30 mouse cellular contexts compared by ENCODE assay signal in genomic region chr11:5702271-5702956, GRCm38 (mm10). TPM values are rescaled to one million over a fixed set of nuclear protein-coding genes. Genes with fewer than 3 reads are reported as not detected.
DNase-seq lines count a peak whose midpoint lies in the region; ATAC-seq and TF ChIP-seq lines count a peak whose summit lies in the region.
"Had no signal": no experiment of that assay in that cellular context is flagged by ENCODE, and none has a peak within 500 bp of the region (broad histone marks: within the 10 kb centered on the region; RNA-seq: fewer than 3 reads in every experiment).

No protein-coding gene starts in this region.

- no peak for TF ChIP-seq EP300 in ES-Bruce4 (IDR thresholded peaks at IDR 0.05; ENCODE audit: insufficient read depth, low read depth, low read length)

- 61% methylated on average over 5 of the region's 5 CpGs for WGBS in heart, embryonic 11.5 days (ENCODE audit: insufficient replicate concordance)
- WGBS in midbrain, embryonic 14.5 days, result 77% methylated on average over 5 of the region's 5 CpGs

- TF ChIP-seq POLR2A in ES-Bruce4 (IDR thresholded peaks at IDR 0.05; ENCODE audit: insufficient read depth, low read length), result no peak

- H3K4me1 ChIP-seq in heart, embryonic 11.5 days (ENCODE audit: control insufficient read depth, insufficient read depth, low read length), result peaks cover 8% of the 10 kb centered on the region
- H3K4me1 ChIP-seq in ES-Bruce4 (ENCODE audit: control insufficient read depth, insufficient read depth, low read length) (peaks cover 1% of the 10 kb centered on the region), ES-E14 (ENCODE audit: control insufficient read depth in 2 of 2, insufficient read depth in 2 of 2, low read length in 2 of 2, poor library complexity in 1 of 2) (peaks cover 21 to 24% of the 10 kb centered on the region in 2 experiments)
- peaks cover 13% of the 10 kb centered on the region for H3K4me1 ChIP-seq in midbrain, embryonic 14.5 days (ENCODE audit: control insufficient read depth, insufficient read depth, low read length)

- ATAC-seq in heart, embryonic 11.5 days (replicated peaks; ENCODE audit: insufficient number of reproducible peaks, low FRiP score, low TSS enrichment), result no peak
- ATAC-seq in midbrain, embryonic 14.5 days (ENCODE audit: low FRiP score, low TSS enrichment), result no peak
- ATAC-seq: forebrain, embryonic 14.5 days; forebrain, postnatal 0 days; hindbrain, embryonic 16.5 days; intestine, embryonic 15.5 days had no signal

- intact Hi-C loops in left cerebral cortex, postnatal 14 days (cut with DNase I), result no loop called here

- no peaks in the 10 kb centered on the region for H3K27me3 ChIP-seq in heart, embryonic 11.5 days (ENCODE audit: control insufficient read depth, insufficient read depth, low read length)
- H3K27me3 ChIP-seq in ES-Bruce4 (ENCODE audit: control insufficient read depth, insufficient read depth, low read length, poor library complexity, severe bottlenecking), result no peaks in the 10 kb centered on the region
- H3K27me3 ChIP-seq in midbrain, embryonic 14.5 days (ENCODE audit: control insufficient read depth, insufficient read depth, low read length), result no peaks in the 10 kb centered on the region
- H3K27me3 ChIP-seq: CH12.LX; embryonic facial prominence, embryonic 12.5 days; embryonic facial prominence, embryonic 15.5 days; hindbrain, embryonic 13.5 days; intestine, embryonic 15.5 days had no signal

- H3K36me3 ChIP-seq in heart, embryonic 11.5 days (ENCODE audit: control insufficient read depth, insufficient read depth, low read length), result peaks cover 8% of the 10 kb centered on the region
- H3K36me3 ChIP-seq in ES-Bruce4 (ENCODE audit: control insufficient read depth, insufficient read depth, low read length, poor library complexity, severe bottlenecking) (peaks cover 18% of the 10 kb centered on the region), ES-E14 (ENCODE audit: control insufficient read depth, insufficient read depth, low read length, poor library complexity, severe bottlenecking) (peaks cover 14% of the 10 kb centered on the region; the same call in 1 of the 2 replicates)
- peaks cover 19% of the 10 kb centered on the region for H3K36me3 ChIP-seq in midbrain, embryonic 14.5 days (ENCODE audit: control insufficient read depth, insufficient read depth, low read length)

- H3K9ac ChIP-seq in heart, embryonic 11.5 days (ENCODE audit: low read depth, low read length), result no peak overlapping the region
- H3K9ac ChIP-seq in ES-Bruce4 (ENCODE audit: low read depth, poor library complexity, severe bottlenecking) (0 out of 2 replicates have a peak overlapping the region, but pooled peaks have one; percentile 13), ES-E14 (ENCODE audit: insufficient read depth, low read depth, low read length, poor library complexity, severe bottlenecking) (no peak overlapping the region; the same call in 1 of the 2 replicates)
- no peak overlapping the region for H3K9ac ChIP-seq in midbrain, embryonic 14.5 days (replicated peaks; ENCODE audit: low read length)
- H3K9ac ChIP-seq: embryonic facial prominence, embryonic 12.5 days; embryonic facial prominence, embryonic 15.5 days; forebrain, postnatal 0 days; hindbrain, embryonic 13.5 days; intestine, embryonic 15.5 days had no signal

- H3K9me3 ChIP-seq in heart, embryonic 11.5 days (replicated peaks; ENCODE audit: control insufficient read depth, low read length), result no peaks in the 10 kb centered on the region
- H3K9me3 ChIP-seq in ES-Bruce4 (replicated peaks; ENCODE audit: control insufficient read depth, insufficient read depth, low read length, poor library complexity, severe bottlenecking), result no peaks in the 10 kb centered on the region
- H3K9me3 ChIP-seq in ES-E14 (ENCODE audit: control insufficient read depth, insufficient read depth, low read depth, low read length), result no peaks in the 10 kb centered on the region
- no peaks in the 10 kb centered on the region for H3K9me3 ChIP-seq in midbrain, embryonic 14.5 days (ENCODE audit: control insufficient read depth, low read length)
- H3K9me3 ChIP-seq: embryonic facial prominence, embryonic 12.5 days; embryonic facial prominence, embryonic 15.5 days; G1E; hindbrain, embryonic 10.5 days; hindbrain, embryonic 13.5 days; intestine, embryonic 15.5 days had no signal

- H3K4me2 ChIP-seq in heart, embryonic 11.5 days, result no peak overlapping the region
- H3K4me2 ChIP-seq in midbrain, embryonic 14.5 days (ENCODE audit: low read length), result no peak overlapping the region
- H3K4me2 ChIP-seq: embryonic facial prominence, embryonic 12.5 days; embryonic facial prominence, embryonic 15.5 days; hindbrain, embryonic 13.5 days; intestine, embryonic 15.5 days had no signal

- in situ Hi-C loops in ES-E14 (cut with MboI; ENCODE audit: low sequenced_read_pairs in 2 of 2, unreplicated experiment in 2 of 2), result no loop called here

- no peak overlapping the region for H3K27ac ChIP-seq in heart, embryonic 11.5 days (ENCODE audit: low read depth, low read length)
- H3K27ac ChIP-seq in ES-Bruce4 (ENCODE audit: insufficient read depth, low read length) (peak overlapping the region; percentile 99), ES-E14 (ENCODE audit: insufficient read depth, low read depth, low read length, poor library complexity, severe bottlenecking) (peak overlapping the region; percentile 90)
- H3K27ac ChIP-seq in midbrain, embryonic 14.5 days (replicated peaks; ENCODE audit: low read depth, low read length), result no peak overlapping the region
- H3K27ac ChIP-seq: embryonic facial prominence, embryonic 12.5 days; embryonic facial prominence, embryonic 15.5 days; gastrocnemius, adult 2 months; hindbrain, embryonic 10.5 days; hindbrain, embryonic 13.5 days; intestine, embryonic 15.5 days had no signal

- no peak overlapping the region for H3K4me3 ChIP-seq in heart, embryonic 11.5 days (ENCODE audit: low read depth, low read length)
- H3K4me3 ChIP-seq in ES-Bruce4 (ENCODE audit: low read depth, low read length) (no peak overlapping the region), ES-E14 (ENCODE audit: insufficient read depth in 1 of 2, low read depth in 1 of 2, low read length in 2 of 2, poor library complexity in 1 of 2, severe bottlenecking in 1 of 2) (no peak overlapping the region)
- no peak overlapping the region for H3K4me3 ChIP-seq in midbrain, embryonic 14.5 days (replicated peaks; ENCODE audit: low read depth, low read length)
- H3K4me3 ChIP-seq: embryonic facial prominence, embryonic 12.5 days; embryonic facial prominence, embryonic 15.5 days; gastrocnemius, adult 2 months; hindbrain, embryonic 10.5 days; hindbrain, embryonic 13.5 days; intestine, embryonic 15.5 days had no signal

- no peak for TF ChIP-seq CTCF in ES-Bruce4 (IDR thresholded peaks at IDR 0.05; ENCODE audit: low read depth, low read length)

- DNase-seq in heart, adult 11 months, result peak; percentile 53
- DNase-seq in ES-E14 (ENCODE audit: low read depth, low spot score) (no peak), R1 (ENCODE audit: low read depth, low spot score) (peak; percentile 94)
- no peak for DNase-seq in midbrain, embryonic 14.5 days
- no peak for DNase-seq in urinary bladder, postnatal 10 days (ENCODE audit: low spot score)
- no peak for DNase-seq in left cerebral cortex, postnatal 14 days (ENCODE audit: low spot score in 2 of 2)
- DNase-seq: adrenal gland, postnatal 10 days; adrenal gland, postnatal 36 days; B cell, adult 2 months; cerebellum, adult 11 months; cerebellum, adult 2 months; cerebellum, adult 9-11 months; cerebellum, postnatal 25 days; forebrain, postnatal 0 days; gastrocnemius, adult 2 months; gastrocnemius, postnatal 14 days; heart, adult 18-20 months; heart, postnatal 36 days; kidney, adult 11 months had no signal

TF ChIP-seq in ES-E14, 5 proteins besides CTCF, POLR2A, EP300 and RAD21:
- TF ChIP-seq ZC3H11A (IDR thresholded peaks at IDR 0.05; ENCODE audit: borderline replicate concordance, low read depth, low read length) (no peak), CHD2 (IDR thresholded peaks at IDR 0.05; ENCODE audit: low read depth, low read length) (0 out of 2 replicates have a peak, but pooled peaks have one; percentile 39), HCFC1 (IDR thresholded peaks at IDR 0.05; ENCODE audit: borderline replicate concordance, insufficient read depth, low read length) (no peak), MAFK (IDR thresholded peaks at IDR 0.05; ENCODE audit: insufficient read depth, low read depth, low read length) (no peak), ZNF384 (IDR thresholded peaks at IDR 0.05; ENCODE audit: low read depth, low read length) (no peak)

RNA-seq across cellular contexts. Expression of gene Mrps24, which starts 13.1 kb away (rescaled TPM):
- 174 and 184 TPM in 2 replicates for polyA plus RNA-seq in heart, embryonic 11.5 days (2014; fragmentation: Nextera tagmentation; extraction: Ambion mirVana)
- polyA plus RNA-seq in ES-Bruce4 (2011; ENCODE audit: insufficient read depth, insufficient read length, low read depth, missing spikeins), result 61.8 and 69.3 TPM in 2 replicates
- total RNA-seq in ES-E14 (2012; rRNA removed), result 125 and 170 TPM in 2 replicates
- 180 and 218 TPM in 2 replicates for polyA plus RNA-seq in midbrain, embryonic 14.5 days (2014; fragmentation: Nextera tagmentation; extraction: Ambion mirVana)
- 10 to 100 TPM; 88.4 to 89.7 TPM for total RNA-seq in left cerebral cortex, postnatal 14 days (2021)

RNA-seq across cellular contexts. Expression of gene Urgcp, which starts 59.8 kb away (rescaled TPM):
- 14.2 and 18.7 TPM in 2 replicates for polyA plus RNA-seq in heart, embryonic 11.5 days (2014; fragmentation: Nextera tagmentation; extraction: Ambion mirVana)
- 10.6 and 11.7 TPM in 2 replicates for polyA plus RNA-seq in ES-Bruce4 (2011; ENCODE audit: insufficient read depth, insufficient read length, low read depth, missing spikeins)
- 10.3 and 10.4 TPM in 2 replicates for total RNA-seq in ES-E14 (2012; rRNA removed)
- 21.5 and 23.9 TPM in 2 replicates for polyA plus RNA-seq in midbrain, embryonic 14.5 days (2014; fragmentation: Nextera tagmentation; extraction: Ambion mirVana)
- total RNA-seq in left cerebral cortex, postnatal 14 days (2021), result 10 to 100 TPM; 55.9 to 60.8 TPM

Comparison
In these comparisons a context has a peak if more than half of its experiments do, and no peak if none do; other contexts are left out.
1. DNase-seq: peak in heart, adult 11 months (single experiment) and R1 (single experiment); none in ES-E14 (single experiment), midbrain, embryonic 14.5 days (single experiment), urinary bladder, postnatal 10 days (single experiment) and left cerebral cortex, postnatal 14 days (0 of 2).
2. H3K27ac ChIP-seq: peak in ES-Bruce4 (single experiment) and ES-E14 (single experiment); none in heart, embryonic 11.5 days (single experiment) and midbrain, embryonic 14.5 days (single experiment).